Mouse (Mus musculus) embryonic fibroblast, embryonic 13.5 days (primary cell): ENCODE results near the gene Micall2.

ENCODE experiments used
- CTCF ChIP-seq: IDR thresholded peaks from 2 replicates; pipeline ENCODE4 v1.5.1; 2011; ENCODE audit warnings: mild to moderate bottlenecking, control low read depth, low read length, moderate library complexity, borderline replicate concordance; ENCODE audit not compliant: insufficient read depth
- POLR2A ChIP-seq: IDR thresholded peaks from 2 replicates; pipeline ENCODE4 v1.6.1; 2011; ENCODE audit warnings: low read depth, mild to moderate bottlenecking, control low read depth, low read length, moderate library complexity

- TF ChIP-seq POLR2A: no peak
- no peak for TF ChIP-seq CTCF
These were observed 1.9 kb upstream of the Micall2 start for GRCm38 (mm10) chr5:139737841-139738591.
